Mouse (Mus musculus) spleen, postnatal 36 days (tissue): ENCODE measurements at regions not wholly inside any gene's neighbourhood (a gene's known extent, or its start where the extent isn't known, plus 50 kb on each side); places are given as distances from the start of the nearest gene placed in this dataset.
A peak's percentile ranks its signal among the peaks of the same experiment; 100 is the strongest.

Experiments
- DNase-seq, 2 experiments: peaks; one replicate each; pipeline ENCODE4 v3.0.0; 2022; ENCODE audit warnings: low spot score in 2 of 2, mixed read lengths in 1 of 2

- no peak for DNase-seq
These were observed 369.3 kb upstream of the Gm10306 start for GRCm38 (mm10) chr4:94186997-94187396.

GRCm38 (mm10) chr4:94188354-94188753, 368.0 kb upstream of the Gm10306 start:
- DNase-seq, result no peak

- DNase-seq, result peak in 1 of 2 experiments; percentile 2
These were observed 367.5 kb upstream of the Gm10306 start for GRCm38 (mm10) chr4:94188888-94189287.

- no peak for DNase-seq
These were observed 365.4 kb upstream of the Gm10306 start for GRCm38 (mm10) chr4:94190940-94191339.

GRCm38 (mm10) chr4:94216265-94216664, 340.1 kb upstream of the Gm10306 start:
- DNase-seq, result no peak

GRCm38 (mm10) chr4:94235650-94236206, 320.6 kb upstream of the Gm10306 start:
- DNase-seq, result no peak

GRCm38 (mm10) chr4:94256026-94256425, 300.3 kb upstream of the Gm10306 start:
- no peak for DNase-seq

GRCm38 (mm10) chr4:94261136-94261535, 295.2 kb upstream of the Gm10306 start:
- DNase-seq, result no peak

- no peak for DNase-seq
These were observed 274.6 kb upstream of the Gm10306 start for GRCm38 (mm10) chr4:94281732-94282131.

- no peak for DNase-seq
These were observed 264.2 kb upstream of the Gm10306 start for GRCm38 (mm10) chr4:94292150-94292549.

GRCm38 (mm10) chr4:94317298-94317697, 239.0 kb upstream of the Gm10306 start:
- DNase-seq, result no peak

- DNase-seq, result no peak
These were observed 229.6 kb upstream of the Gm10306 start for GRCm38 (mm10) chr4:94326759-94327158.

- DNase-seq, result no peak
These were observed 213.0 kb upstream of the Gm10306 start for GRCm38 (mm10) chr4:94343331-94343730.

- no peak for DNase-seq
These were observed 207.1 kb upstream of the Gm10306 start for GRCm38 (mm10) chr4:94349273-94349672.

GRCm38 (mm10) chr4:94356982-94357381, 199.4 kb upstream of the Gm10306 start:
- no peak for DNase-seq

- DNase-seq, result no peak
These were observed 195.4 kb upstream of the Gm10306 start for GRCm38 (mm10) chr4:94360810-94361527.

GRCm38 (mm10) chr4:94361528-94362217, 194.7 kb upstream of the Gm10306 start:
- no peak for DNase-seq

- DNase-seq, result no peak
These were observed 191.0 kb upstream of the Gm10306 start for GRCm38 (mm10) chr4:94365375-94365774.

GRCm38 (mm10) chr4:94367174-94367573, 189.2 kb upstream of the Gm10306 start:
- DNase-seq, result no peak

GRCm38 (mm10) chr4:94370981-94371380, 185.4 kb upstream of the Gm10306 start:
- DNase-seq, result no peak

GRCm38 (mm10) chr4:94376256-94376655, 180.1 kb upstream of the Gm10306 start:
- DNase-seq, result no peak

GRCm38 (mm10) chr4:94385703-94386102, 170.6 kb upstream of the Gm10306 start:
- DNase-seq, result no peak

- no peak for DNase-seq
These were observed 168.0 kb upstream of the Gm10306 start for GRCm38 (mm10) chr4:94388317-94388716.
